Mouse (Mus musculus) stomach, postnatal 0 days (tissue): Measurements from ENCODE around the gene Cadm2.

Experiments
- CTCF ChIP-seq: IDR thresholded peaks from 2 replicates; pipeline ENCODE4 v1.5.1; 2016; ENCODE audit warnings: antibody characterized with exemption, low read depth, mild to moderate bottlenecking, moderate library complexity
- EP300 ChIP-seq: optimal IDR thresholded peaks from 2 replicates; pipeline ENCODE3; 2016; ENCODE audit warnings: antibody characterized with exemption

- TF ChIP-seq EP300 = no peak
- TF ChIP-seq CTCF = no peak
Measured at GRCm38 (mm10) chr16:67619416-67619815, 1.3 kb downstream of the Cadm2 start.
